Mouse (Mus musculus) layer of hippocampus, adult 9-10 months (tissue): Measurements from ENCODE around the gene Nsun2.
"Not testable (repeated sequence)": the region's sequence is repeated elsewhere in the genome, so short reads cannot be mapped to it uniquely, and the experiment has no call there.

Experiments used
- DNase-seq: peaks from one replicate; pipeline ENCODE4 v3.0.0; 2022; ENCODE audit warnings: low spot score

Nsun2 gene

DNA sequence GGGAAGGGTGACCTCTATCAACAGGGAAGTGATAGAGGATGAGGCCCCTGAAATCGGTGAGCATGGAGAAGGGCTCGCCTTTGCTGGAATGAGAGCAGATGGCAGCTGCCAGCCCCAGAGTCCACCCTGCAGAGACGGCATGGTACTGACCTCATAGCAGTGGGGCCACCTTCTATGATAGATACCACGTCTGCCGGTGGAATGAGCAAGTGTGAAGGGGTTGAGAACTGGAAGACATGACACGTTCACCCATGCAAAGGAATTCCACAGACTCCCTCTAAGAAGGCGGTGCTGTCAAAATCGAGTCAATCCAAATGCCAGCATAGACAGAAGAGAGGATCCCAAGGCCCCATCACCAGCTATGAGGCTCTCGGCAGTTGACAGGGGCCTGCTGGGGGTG lies 20.7 kb downstream of the Nsun2 start:
- DNase-seq, result no peak

DNA sequence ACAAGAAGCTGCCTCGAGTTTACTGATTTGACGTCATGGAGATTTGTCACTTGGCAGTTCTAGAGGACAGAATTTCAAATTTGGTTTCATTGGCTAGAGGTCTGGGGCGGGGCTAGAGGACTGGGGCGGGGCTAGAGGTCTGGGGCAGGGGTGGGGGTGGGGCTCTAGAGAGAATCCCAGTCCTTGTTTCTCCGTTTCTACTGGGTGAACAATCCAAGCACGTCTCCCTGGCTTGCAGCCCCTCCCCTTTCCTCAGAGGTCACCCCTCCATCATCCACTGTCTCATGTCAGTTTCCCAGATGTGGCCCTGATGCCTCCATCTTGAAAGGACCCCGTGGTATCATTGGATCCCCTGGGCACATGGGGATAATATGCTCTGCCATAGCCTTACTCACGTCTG lies 21.5 kb downstream of the Nsun2 start:
- no peak for DNase-seq

DNA sequence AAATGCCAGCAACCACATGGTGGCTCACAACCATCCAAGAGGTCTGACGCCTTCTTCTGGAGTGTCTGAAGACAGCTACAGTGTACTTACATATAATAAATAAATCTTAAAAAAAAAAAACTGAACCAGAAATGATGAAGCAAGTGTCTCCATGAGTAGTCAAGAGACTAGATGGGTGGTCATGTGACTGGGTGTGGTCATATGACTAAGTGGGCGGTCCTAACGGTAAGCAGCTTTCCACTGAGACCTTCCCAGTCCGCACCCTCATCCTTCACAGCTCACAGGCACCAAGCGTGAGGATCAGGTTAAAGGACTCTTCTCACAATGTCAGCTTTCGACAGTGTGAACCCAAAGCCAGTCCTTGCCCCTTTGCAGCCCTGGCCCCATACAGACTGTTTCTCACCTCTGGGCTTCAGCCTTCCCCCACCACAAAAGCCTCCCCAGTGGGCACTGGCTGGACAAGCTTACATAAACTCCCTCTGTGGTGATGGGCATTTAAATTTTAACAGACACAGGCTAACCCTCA lies 22.5 kb downstream of the Nsun2 start:
- no peak for DNase-seq

DNA sequence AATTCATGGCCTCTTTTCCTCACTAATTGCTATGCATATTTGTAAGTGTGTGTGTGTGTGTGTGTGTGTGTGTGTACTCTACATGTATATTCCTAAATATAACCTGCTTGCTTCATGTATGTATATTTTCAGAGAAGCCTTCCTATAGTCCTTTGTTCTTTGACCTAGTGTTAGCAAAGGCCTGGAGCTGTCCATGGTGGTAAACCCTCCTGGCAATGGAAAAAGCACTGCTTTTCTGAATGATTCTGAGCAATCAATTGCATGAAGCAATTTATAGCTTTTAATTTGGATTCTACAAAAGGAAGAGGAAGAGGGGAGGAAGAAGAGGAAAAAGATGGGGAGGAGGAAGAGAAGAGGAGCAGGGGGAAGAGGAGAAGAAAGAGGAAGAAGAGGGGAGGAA lies 23.2 kb downstream of the Nsun2 start:
- no peak for DNase-seq

DNA sequence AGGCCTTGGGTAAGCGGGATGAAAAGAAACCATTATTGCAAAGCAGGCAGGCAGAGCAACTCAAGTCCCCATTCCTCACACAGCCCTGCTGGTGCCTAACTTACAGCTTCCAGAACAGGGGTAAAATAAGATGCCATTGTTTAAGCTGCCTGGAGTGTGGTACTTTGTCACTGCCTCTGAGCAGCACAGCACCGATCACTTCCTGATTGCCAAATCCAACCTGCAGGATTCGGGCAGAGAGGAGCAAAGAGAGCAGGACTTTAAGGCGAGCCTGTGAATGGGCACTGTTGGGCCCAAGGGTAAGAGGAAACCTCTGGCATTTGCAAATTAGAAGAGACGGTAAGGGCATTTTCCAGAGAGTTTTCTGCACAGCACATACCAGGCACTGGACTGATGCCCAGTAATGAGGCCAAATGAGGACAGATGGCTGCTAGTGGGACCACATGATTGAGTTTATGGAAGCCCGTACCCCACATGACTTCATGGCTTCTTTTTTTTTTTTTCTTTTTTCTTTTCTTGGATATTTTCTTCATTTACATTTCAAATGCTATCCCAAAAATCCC lies 24.6 kb downstream of the Nsun2 start:
- DNase-seq, result no peak

DNA sequence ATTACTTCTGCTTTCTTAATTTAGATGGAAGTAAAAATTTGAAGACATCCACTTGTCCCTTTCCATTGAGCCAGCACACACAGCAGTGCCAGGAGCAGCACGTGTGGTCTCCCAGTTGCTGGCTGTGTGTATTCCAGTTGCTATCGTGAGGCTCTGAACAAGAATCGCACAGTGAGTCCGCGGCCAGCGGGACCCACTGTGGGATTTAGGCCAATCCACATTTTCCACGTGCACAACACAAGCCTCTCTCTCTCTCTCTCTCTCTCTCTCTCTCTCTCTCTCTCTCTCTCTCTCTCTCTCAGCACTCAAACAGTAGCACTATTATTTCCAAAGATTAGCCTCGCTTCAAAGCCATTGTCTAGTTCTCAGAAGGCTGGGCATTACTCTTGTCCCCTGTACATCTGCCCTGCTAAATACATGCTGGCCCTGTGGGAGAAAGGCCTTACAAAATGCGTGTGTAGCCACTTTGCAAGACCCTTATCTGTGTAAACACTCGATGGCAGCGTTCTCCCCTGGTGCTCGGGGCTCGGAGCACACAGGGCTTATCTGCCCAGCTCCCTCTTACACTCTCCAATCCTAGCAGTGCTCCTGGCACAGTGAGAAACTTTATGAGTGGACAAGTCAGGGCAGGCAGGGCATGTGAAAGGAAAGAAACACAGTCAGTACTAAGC lies 25.9 kb downstream of the Nsun2 start:
- DNase-seq, result no peak

DNA sequence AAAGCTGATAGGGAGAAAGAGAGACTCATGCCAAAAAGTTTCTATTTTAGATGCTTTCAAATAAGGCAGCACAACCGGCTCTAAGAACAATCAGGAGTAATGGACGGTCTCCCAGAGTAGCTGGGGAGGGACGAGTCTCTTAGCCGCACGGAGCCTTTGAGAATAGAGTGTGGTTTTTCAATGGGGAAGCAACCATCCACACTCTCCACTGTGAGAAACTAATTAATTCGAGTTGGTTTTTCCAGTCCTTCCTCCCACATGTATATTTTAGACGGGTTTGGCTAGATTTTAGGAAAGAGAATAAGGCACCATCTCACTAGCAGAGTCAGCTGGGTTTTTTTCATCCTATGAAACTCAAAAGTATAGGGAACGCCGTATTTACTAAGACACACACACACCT lies 28.5 kb downstream of the Nsun2 start:
- no peak for DNase-seq

DNA sequence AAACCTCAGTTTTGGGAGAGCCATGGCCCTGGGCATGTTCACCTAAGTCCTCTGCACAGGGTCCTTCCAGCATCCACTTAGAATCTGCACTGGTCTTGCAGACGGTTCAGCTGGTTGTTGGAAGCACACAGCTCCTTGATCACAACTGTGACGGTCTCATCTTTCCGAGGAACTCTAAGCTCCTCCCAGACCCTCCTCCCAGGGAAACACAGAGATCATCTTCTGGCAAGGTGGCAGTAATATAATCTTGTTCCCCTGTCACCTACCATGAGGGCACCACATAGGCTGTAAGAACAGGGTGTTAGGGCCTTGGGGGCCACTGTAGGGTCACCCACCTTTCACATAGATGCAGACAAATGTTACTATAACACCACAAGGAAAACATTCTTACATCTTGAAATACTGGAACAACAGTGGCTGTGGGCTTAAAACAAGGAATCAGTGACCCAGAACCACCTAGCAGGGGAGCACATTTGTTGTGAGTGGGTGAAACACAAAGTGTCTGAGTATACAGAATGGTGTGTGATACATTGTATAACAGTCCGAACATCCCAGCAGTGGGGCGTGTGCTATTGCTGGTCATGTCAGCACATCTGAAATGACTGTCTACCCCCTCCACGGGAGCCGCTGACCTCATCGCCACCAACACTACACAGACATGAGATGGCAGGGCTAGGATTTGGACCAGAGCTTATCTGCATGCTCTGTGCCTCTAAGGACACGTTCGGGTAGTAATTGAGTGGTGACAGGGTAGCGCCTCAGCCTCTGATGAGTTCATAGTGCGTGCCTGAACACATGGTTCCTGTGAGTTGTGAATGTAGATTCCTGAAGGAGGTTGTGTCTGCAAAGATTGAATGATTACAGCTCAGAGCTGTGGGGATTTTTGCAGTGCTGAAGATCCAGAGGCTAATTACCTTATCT lies 29.4 kb downstream of the Nsun2 start:
- DNase-seq, result no peak

DNA sequence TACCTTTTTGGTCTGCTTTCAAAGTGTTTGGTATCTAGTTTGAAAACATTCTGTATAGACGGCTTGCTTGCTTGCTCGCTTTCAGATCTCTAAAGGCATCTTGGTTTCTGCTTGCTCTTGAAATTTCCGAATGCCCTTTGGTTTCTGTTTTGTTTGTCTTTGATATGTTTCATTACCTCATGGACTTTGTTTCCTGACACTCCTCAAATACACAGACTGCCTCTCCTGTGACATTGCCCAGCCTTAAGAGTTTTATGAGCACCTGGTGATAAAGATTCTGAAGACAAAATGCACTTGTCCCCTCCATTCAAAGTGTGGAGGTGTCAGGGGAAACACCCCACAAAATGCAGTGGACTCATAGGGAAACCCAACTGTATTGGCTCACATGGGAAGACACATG lies 30.4 kb downstream of the Nsun2 start:
- no peak for DNase-seq

DNA sequence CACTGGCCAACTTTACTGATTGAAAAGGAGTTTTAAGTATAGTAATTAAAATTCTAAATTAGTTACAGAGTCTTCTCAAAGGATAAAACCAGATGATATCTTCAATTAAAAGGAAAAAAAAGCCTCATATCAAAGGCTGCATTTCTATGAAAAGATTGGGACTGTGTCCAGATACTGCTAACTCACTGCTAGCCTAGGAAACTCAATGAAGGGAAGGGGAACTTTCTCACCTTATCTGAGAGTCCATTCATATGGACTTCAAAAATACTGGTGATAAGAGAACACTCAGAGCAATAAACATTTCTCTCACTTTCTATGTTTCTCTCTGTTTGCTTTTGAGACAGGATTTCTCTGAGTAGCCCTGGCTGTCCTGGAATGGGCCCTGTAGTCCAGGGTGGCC lies 31.0 kb downstream of the Nsun2 start:
- no peak for DNase-seq

DNA sequence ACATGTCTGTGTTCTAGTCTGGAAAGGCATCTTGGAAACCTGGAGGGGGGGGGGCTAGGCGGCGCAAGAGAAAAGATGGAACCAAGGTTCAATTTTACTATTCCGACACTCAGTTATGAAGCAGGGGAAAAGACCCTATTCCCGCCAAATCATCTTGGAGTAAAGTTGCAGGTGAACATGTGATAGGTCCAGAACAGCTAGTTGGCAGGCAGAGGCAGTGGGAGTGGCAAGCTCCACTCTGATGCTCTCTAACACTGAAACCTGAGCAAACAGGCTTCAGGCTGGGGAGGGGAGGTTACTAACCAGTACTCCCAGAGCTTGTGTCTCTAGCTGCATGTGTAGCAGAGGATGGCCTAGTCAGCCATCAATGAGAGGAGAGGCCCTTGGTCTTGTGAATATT lies 31.9 kb downstream of the Nsun2 start:
- not testable (repeated sequence) for DNase-seq

DNA sequence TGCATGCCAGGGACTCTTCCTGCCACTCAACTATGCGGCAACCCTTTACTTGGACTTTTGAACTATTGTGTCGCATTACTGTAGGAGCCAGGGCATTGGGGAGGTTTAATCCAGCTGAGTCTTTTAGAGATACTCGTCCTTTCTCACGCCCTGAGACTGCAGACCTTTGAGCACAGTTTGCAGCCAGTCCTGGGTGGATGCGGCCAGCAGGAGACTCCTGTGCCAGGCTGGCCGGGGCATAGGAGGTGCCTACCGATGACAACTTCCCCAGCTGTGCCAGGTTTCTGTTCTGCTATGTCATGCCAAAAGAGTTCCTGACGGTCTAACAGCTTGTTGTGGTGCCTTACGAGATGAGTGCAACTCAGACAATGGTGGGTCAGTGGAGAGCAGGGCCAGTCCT lies 35.7 kb downstream of the Nsun2 start:
- DNase-seq, result no peak

DNA sequence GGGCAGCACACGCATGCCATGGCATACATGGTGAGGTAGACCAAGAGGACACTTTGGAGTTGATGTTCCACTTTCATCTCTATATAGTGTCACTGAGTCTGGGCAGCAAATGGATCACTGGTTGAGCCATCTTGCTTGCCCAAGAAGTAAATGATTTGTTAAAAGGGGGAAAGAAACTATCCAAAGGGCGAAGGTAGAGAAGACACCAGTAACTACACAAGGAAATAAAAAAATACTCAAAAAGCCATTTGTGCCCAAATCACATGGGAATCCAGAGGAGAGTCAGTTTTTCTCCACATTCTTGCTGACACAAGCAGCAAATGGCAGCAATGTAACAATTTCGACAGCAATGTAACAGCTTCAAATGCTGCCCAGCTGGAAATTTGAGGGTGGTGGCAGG lies 39.0 kb downstream of the Nsun2 start:
- no peak for DNase-seq

DNA sequence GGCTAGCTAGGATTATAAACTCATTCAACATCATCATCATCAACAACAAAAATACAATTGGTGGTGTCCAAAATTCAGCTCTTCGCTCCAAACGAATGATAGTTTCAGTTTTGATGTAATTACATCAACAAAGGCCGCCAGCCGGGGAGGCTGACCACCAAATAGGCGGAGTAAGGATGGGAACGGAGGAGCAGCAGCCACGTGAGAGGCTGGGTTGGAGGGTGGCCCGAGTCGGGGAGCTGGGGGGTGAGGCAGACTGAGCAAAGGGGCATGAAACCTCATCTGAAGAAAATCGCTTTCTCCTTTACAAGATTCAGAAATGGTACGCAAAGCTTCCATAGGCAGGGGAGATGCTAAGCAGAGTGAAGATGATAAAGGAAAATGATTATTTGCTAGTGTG lies 43.1 kb downstream of the Nsun2 start:
- DNase-seq, result no peak

DNA sequence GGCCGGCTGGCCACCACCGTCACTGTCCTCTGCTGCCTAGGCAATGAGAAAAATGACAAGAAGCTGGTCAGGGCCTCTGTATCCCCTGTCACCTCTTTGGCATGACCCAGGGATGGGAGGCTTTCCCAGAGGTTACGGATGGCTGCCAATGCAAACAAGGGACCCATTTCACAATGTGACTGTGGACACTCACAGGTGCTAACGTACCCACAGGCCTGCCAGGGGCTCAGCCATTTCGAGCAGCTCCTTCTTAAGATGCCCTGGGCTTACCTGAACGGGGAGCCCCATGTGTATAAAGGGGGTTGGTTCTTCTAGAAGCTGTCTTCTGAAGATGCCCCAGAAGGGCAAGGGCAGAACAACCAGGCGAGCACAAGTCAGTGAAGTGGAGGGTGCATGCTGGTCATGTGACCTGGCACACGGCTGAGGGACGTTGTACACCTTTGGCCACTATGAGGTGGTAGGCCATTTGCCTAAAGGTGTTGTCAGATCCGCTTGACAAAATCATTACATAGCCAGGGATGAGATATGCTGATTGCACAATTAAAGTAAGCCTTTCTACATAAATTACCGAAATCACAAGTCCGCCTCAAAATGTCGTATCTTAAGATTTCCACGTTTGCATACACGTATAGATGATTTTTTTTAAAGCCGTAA lies 43.8 kb downstream of the Nsun2 start:
- DNase-seq, result no peak

DNA sequence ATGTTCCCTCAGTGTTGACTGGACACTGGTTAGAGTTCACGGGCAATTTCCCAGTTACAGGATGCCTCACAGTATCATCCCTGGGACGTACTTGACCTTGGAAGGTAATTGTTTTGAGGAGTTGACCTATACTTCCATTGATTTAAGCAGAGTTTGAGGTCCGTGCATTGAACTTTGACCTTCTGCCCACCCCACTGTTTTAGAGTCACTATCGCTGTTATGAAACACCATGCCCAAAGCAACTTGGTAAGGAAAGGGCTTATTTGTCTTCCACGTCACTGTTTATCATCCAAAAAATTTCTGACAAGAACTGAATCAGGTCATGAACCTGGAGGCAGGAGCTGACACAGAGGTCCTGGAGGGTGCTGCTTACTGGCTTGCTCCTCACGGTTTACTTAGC lies 48.9 kb downstream of the Nsun2 start:
- DNase-seq, result no peak

DNA sequence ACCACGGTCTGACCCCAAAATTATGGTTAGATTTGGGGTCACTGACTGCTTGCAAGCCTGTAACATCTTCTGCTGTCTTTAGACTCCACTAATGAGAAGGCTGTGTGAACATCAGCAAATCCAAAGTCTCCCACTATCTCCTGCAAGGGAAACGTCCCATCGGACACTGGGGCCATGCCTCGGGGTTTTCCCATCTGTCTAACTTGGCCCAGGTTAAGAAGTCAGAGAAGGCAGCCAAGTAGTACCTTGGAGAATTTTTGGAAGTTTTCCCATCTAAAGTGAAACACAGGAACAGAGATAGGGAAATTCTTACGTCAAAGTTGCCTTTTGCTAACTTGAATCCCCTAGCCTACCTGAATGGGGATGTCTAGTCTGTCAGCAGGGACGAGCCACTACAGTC lies 50.0 kb downstream of the Nsun2 start:
- no peak for DNase-seq

DNA sequence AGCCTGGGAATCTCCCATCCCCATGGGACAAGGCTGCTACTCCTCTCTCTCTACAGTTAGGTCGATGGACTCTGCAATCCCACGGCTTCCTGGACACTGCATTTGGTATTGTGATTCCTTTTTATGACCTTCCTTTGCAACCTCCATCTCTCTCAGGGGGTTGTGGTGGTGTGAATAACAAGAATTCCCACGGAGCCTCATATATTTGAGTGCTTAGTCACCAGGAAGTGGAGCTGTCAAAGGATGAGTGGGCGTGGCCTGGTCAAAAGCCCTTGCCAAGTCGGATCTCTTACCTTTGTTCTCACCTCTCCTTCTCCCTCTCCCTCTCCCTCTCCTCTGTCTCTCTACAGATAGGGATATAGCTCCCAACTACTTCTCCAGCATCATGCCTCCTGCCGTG lies 52.3 kb downstream of the Nsun2 start:
- DNase-seq, result no peak

DNA sequence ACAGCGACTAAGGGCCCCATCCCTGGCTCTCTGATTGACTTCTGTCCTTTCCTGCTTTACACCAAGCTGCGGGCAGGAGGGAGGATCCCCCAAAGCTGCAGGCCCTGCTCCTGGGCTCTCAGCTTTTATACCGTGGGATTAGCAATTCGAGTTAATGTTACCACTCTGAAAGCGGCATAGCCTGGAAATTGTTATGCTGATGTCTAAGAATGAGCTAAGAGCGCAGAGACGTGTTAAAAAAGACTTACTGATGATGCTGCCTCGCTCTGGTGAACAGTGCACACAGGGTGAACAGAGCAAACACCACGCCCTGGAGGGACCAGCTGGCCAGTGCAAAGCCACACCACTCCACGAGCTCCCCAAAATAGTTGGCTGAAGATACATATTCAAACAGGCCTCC lies 52.8 kb downstream of the Nsun2 start:
- no peak for DNase-seq

DNA sequence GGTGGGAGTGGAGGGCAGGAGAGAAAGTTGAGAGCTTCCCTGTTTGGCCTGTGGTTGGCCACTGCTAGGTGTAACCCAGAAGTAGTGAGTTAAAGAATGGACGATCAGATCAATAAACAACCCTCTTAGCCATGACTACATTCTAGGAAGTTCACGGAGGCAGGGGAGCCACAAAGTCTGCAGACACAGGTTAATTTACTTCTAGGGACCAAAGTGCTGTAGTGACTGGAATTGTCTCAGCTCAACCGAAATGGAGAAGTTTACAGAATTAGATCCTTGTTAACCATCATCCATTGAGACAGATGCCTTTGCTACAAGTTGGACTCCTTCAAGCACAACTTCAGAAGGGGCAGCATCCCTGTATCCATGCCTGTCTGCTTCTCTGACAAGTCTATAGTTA lies 54.3 kb downstream of the Nsun2 start:
- DNase-seq, result no peak

DNA sequence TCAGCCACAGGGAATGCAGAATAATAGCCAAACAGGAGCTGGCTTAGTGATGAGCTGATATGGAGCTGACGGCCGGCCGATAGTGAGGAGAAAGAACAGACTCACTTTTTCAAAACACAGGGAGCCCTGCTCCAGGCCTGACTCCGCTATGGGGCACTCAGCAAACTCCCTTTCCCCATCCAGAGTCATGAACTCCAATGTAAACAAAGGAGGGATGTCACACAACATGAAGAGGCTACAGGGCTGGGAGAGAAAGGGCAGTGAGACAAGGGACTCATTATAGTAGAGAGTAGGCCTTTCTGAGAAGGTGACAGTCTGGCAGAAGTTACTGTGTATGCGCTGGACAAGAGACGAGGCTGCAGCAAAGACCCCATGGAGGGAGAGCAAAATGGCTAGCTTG lies 54.7 kb downstream of the Nsun2 start:
- no peak for DNase-seq

DNA sequence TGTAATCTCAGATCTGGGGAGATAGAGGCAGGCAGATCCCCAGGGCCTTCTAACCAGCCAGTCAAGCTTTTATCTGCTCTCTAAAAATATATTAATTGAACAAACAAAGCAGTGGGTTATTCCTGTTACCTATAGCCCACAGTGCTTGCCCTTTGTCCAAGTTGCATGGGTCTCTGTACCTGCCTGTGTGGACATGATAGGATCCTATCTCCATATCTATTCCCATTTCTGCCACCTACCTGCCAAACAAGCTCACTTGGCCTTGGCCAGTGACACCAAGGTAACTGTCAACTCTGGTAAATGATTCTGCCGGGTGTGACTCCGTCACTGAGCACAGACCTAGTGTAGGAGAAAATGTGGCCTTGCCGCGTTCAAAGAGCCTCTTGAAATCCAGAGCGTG lies 57.8 kb downstream of the Nsun2 start:
- DNase-seq, result no peak

DNA sequence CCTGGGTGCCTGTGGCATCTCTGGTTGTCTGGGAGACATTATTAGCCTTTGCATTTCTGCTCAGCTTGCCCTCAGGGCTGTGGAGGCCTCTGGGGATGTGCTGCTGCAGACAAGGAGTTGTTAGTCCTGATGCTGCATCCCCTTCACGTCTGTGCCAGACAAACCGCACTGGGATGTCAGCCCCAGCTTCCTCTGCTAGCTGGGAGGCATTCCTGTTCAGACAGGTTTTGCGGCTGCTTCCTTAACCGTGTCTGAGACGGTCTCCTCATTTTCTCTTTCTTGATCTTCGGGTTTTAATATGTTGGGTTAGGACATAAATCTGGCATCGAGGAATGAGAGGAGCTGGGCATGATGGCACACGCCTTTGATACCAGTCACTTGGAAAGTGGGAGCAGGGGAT lies 58.7 kb downstream of the Nsun2 start:
- DNase-seq, result no peak
